Mouse (Mus musculus) 3T3-L1 (cell line): ENCODE measurements around the gene Kat6b.

Experiments used
- DNase-seq: peaks from one replicate; pipeline ENCODE4 v3.0.0-alpha.2; 2015; ENCODE audit warnings: low read depth, low spot score

Kat6b gene

DNA sequence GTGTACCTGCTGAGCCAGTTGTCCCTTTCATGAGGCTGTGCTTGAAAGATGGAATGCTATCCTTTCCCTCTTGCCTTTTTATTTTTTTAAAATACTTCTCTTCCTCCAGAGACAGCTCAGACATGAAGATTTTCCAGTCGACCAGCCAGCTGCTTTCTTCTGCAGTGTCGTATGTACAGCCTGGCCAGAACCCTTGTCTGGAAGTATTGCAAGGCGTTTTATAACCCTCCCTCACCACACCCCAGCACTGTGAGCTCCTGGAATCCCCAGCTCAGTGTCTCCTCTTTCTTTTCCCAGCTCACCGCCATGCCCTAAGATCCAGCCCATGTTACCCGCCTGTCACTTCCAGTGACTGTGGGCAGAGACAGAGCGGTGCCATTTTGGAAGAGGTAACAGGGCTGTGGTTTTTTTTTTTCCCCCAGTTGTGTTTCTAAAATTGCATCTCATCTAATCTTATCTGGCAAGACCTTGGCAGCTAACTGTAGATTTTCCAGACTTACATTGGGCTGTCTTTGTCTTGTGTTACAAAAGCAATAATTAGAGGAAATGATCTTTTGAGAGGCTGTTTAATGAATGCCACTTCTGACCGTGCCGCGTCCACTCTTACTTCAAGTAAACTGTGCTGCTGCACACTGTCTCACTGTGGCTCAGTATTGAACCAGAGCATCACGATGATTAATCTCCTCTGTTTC, 77.4 kb downstream of the Kat6b start:
- DNase-seq, result peak; percentile 13

DNA sequence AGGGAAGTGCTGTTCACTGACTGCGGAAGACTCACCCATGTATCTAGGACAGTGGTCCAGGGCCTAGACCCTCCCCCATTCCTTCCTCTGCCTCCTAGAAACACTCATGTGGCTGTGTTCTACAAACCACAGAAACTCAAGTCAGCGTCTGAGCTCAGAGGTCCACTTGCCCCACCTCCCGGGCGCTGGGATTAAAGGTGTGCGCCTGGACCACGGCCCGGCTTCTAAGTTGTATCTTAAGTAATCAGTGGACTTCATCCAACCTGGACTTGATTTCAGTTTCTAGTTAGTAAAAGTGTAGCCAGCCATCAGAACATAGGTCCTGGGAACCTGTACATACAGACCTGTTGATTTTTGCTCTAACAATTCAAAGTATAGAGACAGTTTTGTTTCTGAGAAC, 78.2 kb downstream of the Kat6b start:
- no peak for DNase-seq

DNA sequence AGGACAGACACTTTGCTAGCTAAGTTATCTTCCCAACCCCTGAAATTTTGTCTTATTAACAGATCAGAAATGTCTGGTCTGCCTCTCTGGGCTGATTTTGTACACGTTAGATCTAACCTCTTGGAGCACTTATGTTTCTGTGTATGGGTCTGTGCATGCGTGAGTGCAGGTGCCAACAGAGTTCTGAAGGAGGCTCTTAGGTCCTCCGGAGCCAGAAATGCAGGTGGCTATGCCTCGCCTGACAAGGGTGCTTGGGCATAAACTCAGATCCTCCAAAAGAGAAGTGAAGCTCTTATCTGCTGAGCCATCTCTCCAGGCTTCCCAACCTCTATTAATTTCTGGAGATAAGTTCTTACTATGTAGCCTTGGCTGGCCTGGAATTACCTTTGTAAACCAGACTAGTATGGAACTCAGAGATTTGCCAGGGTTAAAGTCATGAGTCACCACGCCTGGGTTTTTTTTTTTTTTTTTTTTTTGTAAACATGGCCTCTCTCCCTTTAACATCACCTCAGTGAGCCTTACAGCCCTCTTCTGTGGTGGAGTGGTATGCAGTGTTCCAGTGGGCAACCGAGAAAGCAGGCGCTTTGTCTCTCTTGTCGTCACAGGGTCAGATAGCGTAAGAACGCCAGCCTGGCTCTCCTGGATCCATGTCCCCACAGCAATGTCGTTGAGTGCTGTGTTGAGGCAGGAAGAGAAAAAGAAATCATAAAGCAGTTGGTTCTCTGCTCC, 79.4 kb downstream of the Kat6b start:
- no peak for DNase-seq

DNA sequence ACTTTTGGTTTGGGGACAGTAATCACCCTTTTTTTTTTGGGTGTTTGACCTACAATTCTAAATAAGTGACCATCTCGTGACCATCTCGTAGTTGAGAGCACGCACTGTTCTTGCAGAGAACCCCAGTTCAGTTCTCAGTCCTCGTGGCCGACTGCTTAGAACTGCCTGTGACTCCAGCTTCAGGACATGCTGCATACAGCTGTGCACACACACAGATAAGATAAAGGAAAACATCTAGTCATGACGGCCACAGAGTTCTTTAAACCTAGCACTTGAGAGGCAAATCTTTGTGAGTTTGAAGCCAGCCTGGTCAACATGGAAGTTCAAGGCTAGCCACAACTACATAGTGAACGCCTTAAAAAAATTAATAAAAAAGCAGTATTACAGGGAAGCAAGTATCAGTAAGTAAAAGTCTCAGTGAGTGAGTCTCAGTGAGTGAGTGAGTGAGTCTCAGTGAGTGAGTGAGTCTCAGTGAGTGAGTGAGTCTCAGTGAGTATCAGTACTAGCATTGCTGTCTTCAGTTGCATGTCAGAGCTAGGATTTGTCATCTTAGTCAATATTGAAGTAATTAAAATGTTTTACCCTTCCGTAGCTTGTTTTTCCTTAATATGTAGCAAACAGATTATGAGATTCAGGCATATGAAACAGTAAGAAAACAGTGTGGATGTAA, 80.3 kb downstream of the Kat6b start:
- DNase-seq, result no peak

DNA sequence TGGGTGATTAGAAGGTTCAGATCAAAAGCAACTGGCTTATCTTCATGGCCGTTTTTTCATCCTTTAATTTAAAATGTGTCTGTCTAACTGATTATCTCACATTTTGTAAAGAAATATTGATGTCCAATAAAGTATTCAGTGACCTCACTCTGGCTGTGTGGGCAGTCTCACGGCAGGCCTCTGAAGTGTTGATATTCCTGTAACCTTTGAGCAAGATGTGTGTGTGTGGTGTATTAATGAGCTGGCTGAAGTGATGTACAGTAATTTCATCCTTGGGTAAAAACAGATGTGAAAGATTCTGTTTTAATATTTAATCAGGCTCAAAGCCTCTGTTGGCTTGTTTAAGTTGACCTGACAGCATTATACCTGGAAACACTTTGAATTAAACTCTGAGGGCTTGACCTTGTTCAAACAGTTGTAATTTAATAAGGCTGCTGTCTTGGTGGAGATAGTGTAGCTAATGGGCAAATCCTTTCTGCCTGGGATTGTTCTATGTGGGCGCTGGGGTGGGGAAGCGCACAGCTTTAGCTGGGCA, 82.4 kb downstream of the Kat6b start:
- DNase-seq, result no peak

DNA sequence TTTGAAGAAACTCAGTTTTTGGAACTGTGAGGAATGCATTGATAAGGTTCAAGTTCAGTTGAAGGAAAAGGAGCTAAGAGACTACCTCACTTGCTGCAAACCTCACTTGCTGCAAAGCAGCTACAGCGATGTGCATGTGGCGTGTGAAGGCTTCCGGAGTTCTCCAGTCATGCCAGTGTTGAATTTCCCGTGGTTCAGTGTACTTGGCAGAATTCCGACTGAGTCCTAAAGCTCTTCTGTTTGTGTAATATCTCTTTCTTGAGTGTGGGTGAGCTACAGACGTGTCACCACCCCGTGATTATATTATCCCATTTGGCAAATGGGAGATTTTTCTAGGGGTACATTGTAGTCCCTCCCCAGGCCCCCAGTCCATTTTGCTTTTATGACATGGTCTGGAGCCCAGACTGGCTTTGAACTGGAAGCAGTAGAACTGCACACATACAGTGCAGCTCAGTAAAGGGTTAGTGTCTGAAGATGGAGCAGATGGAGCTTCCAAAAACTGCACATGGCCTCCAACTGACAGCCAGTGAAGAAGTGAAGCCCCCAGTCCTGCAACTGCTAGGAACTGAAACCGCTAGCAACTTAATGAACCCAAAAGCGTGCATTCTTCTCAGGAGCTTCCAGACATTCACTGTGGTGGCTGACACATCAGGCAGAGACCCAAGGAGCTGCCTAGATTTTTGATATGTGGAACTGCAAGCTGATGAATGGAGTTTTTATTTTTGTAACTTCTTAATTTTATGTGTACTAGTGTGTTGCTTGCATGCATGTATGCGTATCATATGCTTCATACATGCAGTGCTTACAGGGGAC, 84.5 kb downstream of the Kat6b start:
- no peak for DNase-seq

DNA sequence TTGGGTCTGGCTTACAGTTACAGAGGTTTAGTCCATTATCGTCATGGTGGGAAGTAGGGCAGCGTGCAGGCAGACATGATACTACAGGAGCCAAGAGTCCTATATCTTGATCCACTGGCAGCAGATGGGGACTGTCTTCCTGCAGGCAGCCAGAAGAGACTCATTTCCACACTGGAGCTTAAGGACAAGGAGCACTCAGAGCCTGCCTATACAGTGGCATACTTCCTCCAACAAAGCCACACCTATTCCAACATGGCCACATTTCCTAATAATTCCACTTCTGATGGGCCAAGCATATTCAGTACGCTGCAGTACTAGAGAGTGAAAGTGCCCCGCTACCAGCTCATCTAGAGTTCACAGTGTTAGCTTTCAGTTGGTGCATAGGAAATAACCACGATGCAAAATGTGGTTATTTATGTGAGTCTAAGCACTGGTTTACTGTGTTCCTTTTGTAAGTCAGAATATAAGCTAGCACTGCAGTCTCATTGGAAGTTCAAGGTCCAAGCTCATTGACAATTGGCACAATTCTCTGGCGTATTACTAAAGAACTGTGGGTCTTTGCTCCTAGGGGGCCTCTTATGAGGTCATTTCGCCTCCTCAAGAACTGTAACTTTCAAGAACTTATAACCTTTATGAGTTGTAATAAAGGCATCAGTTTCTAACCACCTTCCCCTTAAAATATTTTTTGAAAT, 86.2 kb downstream of the Kat6b start:
- no peak for DNase-seq

DNA sequence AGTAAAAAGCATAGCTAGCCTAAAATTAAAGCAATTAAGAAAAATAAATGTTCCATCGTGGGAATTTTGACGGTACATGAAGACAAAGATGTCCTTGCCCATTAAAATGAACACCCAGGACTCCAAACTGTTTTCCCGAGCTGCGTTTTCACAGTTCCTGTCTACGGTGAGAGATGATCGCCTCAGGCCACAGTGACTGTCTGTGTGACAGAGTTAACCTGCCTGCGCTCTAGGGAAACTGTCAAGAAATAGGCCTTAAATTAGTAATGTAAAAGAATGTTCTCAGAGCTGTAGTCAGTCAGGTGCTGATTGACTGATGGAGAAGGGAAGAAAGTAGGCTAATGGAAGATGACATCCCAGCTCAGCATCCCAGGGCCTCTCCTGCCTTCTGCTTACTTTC, 87.6 kb downstream of the Kat6b start:
- no peak for DNase-seq

DNA sequence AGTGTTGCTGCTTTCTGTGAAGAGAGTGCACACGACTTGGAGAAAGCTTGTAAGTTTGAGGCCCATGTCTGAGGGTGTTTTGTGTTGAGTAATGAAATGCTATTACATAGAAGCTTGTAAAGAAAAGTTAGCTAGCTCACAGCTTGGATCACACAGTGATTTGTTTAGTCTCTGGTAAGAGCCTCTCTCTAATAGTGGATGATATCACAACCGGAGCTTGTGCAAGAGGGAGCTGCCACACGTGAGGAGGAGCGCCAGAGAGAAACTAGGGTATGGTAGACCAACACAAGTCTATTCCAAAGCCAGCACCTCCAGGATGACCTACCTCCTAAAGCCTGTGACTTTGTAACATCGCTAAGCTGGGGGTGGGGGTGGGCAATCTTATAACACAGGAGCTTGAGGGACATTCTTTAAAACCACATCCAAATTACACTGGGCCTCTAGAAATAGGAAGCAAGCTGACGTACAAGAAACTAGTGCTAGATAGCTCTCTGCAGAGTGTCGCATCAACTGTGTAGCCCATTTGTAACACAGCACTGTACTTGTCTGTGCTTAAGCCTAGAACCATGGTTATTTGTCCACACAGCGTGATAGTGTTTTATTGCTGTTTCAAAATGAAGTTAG, 93.6 kb downstream of the Kat6b start:
- DNase-seq, result no peak

DNA sequence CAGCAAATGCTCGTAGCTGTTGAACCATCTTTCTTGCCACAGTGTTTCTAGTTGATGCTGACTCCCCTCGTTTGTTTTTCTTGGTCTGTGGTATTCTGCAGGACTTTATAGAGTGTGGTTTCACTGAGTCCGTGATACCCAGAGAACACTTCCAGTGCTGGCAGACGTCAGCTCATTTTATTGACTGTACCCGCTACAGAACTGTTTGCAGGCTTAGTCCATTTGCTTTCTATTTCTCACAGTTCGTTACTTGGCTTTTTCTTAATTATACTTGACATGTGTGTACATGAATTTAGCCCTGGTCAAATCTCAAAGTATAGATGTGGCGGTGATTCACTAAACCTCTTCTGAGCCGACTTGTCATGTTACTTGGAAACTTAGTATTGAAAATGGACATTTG, 95.6 kb downstream of the Kat6b start:
- DNase-seq, result no peak

DNA sequence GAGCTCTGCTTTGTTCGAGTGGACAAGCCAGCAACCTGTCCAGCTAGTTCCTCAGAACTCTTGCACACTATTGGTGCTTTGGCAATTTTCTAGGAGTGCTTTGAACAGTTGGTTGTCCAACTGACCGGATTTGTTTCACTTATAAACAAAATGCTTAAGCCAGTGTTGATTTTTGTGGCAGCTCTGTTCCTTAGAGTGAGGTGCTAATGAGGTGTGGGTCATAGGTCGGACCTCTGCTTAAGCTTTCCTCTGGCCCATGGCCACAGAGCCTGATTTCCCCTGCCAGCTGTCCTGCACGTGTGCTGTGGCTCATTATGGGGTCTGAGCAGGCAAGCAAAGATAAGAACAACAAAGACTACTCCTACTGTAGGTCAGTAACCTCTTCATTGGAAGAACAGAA, 100.0 kb downstream of the Kat6b start:
- no peak for DNase-seq

DNA sequence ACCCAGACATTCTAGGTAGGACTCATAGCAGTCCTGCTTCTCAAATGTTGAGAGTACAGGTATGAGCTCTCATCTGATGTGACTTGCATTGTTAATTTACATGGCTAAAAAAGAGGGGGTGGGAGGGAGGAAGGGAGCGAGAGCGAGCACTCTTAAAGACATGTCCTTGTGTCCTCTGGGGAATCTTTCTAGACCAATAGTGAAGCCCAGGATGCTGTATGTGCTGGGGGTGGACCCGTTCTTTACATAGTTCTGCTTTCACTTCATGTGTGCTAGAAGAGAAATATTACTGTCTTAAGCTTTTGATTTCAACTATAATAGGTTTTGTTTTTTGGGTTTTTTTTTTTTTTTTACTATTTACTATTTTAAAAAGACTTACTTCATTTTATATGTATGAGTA, 101.1 kb downstream of the Kat6b start:
- DNase-seq, result no peak

DNA sequence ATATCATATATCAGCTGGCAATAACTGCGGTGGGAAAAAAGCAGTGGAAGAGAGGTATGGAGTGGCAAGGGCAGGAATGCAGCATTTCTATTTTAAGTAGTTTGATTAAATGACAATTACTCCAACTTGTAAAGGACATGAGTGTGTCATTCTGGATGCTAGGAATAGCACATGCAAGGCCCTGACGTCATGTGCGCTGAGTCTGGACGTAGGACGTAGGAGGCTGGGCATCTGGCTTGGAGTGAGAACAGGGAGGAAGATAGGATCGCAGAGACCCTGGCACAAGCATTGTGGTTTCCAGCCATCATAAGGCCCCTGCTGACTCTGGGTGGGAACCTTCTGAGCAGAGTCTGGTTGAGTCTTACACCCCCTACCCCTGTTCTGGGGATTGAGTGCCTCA, 101.8 kb downstream of the Kat6b start:
- no peak for DNase-seq

DNA sequence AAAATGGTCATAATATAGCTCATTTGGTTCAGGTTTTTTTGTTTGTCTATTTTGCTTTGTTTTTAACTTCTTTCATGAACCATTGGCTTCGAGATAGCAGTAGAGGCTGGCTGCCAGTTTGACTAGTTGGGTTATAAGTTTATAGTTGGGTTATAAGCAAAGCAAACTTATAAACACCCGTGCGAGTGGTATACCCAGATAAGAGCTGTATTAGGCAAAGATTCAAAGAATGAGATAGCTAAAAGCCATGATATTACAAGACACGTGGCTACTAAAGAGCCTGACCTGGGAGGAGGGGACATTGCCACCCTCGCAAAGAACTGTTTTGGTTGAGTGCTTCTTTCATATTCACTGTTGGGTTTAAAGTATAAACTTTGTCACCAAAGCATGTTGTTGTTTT, 102.6 kb downstream of the Kat6b start:
- no peak for DNase-seq

DNA sequence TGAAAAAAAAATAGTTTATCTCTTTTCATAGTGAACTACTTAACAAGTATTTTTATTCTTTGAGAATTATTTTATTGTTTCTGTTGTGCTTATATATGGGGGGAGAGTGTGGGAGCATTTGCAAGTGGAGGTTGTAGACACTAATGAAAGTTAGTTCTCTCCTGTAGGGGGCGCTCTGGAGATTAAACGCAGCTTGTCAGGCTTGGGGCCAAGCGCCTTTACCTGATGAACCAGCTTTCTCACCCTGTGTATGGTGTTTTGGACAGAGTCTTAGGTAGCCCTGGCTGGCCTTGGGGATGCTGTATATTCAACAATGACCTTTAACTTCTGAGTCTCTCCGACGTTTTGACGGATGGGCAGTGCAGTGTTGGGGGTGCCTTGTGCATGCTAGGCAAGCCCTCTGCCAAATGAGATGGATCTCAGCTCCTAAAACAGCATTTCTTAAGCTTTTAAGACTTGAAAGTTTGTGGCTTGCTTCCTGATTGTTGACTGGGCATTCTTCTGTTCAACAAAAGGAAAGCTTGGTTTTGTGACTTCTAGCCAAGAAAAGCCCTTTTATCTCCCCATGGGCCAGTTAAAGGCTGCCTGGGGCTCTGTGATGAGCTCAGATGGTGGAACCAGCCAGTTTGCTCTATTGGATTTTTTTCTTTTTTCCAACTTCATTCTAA, 103.4 kb downstream of the Kat6b start:
- DNase-seq, result peak; percentile 68

DNA sequence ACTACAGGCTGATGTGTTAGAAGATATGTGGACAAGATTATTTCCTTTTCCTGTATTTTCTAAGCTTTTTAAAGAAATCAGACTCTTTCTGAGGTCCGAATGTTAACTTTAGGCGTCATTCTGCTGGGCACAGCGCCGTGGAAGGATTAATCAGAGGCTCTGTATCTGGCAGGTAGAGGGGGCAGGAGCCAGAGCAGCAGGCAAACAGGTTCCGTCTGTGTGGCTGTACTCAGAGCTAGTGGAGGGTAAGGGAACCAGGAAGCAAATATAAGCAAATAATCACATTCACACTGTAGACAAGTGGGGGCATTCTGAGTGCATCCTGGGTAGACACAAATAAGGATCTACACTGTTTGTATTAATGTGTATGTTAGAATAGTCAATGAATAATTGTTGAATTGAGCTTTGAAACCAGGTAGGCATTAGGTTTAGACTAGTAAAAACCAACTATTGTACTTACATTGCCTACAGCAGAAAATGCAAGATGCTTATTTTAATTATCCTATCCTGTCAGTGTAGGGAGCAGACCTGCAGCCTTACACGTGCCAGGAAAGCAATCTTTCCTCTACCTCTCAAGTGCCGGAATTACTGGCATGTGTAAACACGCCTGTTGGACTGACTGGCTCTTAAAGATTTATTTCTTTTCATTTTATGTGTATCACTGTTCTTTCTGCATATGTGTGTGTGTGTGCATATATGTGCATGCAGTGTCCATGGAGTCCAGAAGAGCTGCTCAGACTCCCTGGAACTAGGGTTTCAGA, 104.4 kb downstream of the Kat6b start:
- DNase-seq, result no peak

DNA sequence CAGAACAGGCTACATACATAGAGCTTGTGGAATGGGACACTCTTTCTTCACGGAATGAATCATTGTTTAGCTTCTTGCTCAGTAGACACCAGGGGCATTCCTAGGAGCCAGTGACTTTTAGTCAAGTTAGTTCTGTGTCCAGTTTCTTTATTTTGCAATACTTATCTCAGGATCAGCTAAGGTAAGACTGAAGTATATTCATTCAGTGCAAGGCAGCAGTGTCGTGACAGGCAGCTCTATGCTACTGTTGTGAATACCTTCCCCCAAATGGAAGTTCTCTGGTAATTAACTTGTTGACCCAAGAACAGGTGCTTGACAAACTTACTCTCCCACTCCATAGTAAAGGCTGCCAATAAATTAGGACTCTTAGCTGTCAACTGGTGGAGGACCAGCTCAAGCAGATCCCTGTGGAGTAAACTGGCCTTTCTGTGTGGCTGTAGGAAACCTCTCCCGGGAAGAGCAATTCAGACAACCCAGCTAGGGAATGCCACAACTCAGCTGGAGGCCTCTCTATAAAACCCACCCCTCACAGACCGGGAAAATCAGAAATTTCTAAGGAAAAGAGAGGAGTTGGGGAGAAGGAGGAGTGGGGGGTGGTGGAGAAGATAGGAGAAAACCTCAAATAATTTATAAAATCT, 105.4 kb downstream of the Kat6b start:
- peak; percentile 11 for DNase-seq

DNA sequence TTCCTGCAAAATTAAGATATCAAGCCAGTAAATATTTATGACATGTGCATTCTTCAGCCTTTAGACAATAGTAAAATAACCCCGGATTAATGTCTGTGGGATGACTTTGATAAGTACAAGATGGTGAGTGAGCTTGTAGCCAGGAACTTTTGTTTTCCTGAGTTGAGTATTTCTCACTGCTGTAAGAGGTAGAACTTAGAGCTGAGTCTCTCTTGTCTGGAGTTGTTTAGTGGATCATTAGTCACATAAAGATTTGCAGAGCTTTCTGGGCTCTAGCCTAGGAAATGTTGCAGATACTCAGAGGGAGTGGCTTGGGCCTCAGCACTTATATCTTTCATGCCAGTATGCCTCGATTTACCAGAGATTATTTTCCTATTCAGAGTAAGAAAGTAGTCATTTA, 106.7 kb downstream of the Kat6b start:
- peak; percentile 25 for DNase-seq

DNA sequence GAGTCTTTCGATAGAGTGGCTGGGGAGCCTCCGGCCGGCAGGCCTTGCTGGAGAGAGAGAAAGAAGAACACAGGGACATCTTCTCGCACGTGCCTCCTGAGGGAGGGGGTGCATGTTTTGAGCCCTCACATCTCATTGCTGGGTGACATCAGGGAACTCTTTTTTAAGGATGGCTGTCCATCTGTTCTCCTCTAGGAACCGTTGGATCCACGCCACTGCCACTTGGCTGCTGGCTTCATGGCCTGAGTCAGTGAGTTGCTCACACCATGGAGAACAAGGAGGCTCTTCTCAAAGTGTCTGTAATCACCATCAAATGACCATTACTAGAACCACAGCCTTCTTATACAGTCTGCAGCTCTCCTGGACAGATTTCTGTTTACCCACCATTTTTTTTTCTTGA, 108.4 kb downstream of the Kat6b start:
- peak; percentile 13 for DNase-seq
